Mouse (Mus musculus): ENCODE measurements around the gene Grm4.

GRCm38 (mm10) chr17:27448749-27449148, 72.5 kb downstream of the Grm4 start:
- TF ChIP-seq POLR2A (IDR thresholded peaks at IDR 0.05; ENCODE audit: low read depth, low read length) (no peak), CTCF (conservative IDR thresholded peaks at IDR 0.05; ENCODE audit: insufficient read depth, insufficient read length, low read depth, low read length) (no peak)

Measured in kidney, adult 2 months (tissue).